Mouse (Mus musculus): ENCODE data around the gene Ankrd40.

DNA sequence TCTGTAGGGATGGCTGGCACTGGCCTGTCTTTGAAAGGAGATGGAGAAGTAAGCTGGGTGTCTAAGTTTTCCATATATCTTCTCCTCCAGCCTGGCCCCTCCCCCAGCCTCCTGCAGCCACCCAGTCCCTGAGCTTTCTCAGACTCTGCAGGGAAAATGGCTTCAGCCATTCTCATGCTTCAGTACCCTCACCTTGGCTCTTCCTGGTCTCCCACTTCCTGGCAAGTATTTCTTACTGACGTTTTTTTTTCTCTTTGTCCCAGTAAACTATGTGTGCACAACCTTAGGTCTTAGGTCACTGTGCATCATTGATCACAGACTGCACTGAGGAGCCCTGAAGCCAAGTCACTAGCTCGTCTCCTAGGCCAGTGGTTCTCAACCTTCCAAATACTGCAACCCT is 51.3 kb downstream of the Ankrd40 start:
- TF ChIP-seq CTCF (IDR thresholded peaks at IDR 0.05; ENCODE audit: borderline replicate concordance, insufficient read depth, low read length), result no peak
- no peak for TF ChIP-seq POLR2A (IDR thresholded peaks at IDR 0.05; ENCODE audit: low read depth, low read length)
